Mouse (Mus musculus): Measurements from ENCODE around the gene Tlr3. TPM values are rescaled to one million over a fixed set of nuclear protein-coding genes. Genes with fewer than 3 reads are reported as not detected.

The Tlr3 gene
- total and polyA plus RNA-seq, 2 experiments from 2014 or later, result 1.7 to 2.5 TPM

- H3K4me2 ChIP-seq (ENCODE audit: low read depth, low read length, poor library complexity, severe bottlenecking), result no peak overlapping the region
- no peak for ATAC-seq (ENCODE audit: low FRiP score)
- WGBS, result 59% methylated on average over 6 of the region's 6 CpGs
Measured at GRCm38 (mm10) chr8:45362323-45362722, 48.6 kb downstream of the Tlr3 start.

GRCm38 (mm10) chr8:45359091-45359605 lies 51.7 kb downstream of the Tlr3 start:
- ATAC-seq (ENCODE audit: low FRiP score) (peak; percentile 14; the same call in 1 of the 2 replicates), DNase-seq (ENCODE audit: low spot score) (peak; percentile 32)
- peak; percentile 46 for TF ChIP-seq CTCF (IDR thresholded peaks at IDR 0.05)
- H3K9ac ChIP-seq (replicated peaks; ENCODE audit: low read length, poor library complexity, severe bottlenecking), result peak overlapping the region; percentile 89
- no peaks in the 10 kb centered on the region; the same call in 1 of the 2 replicates for H3K4me1 ChIP-seq (ENCODE audit: insufficient read depth, low read length)
- no peaks in the 10 kb centered on the region for H3K27me3 ChIP-seq (ENCODE audit: insufficient read depth, low read length)
- WGBS, result 77% methylated on average over 6 of the region's 6 CpGs
- no peaks in the 10 kb centered on the region for H3K9me3 ChIP-seq (ENCODE audit: low read length)
- no peaks in the 10 kb centered on the region for H3K36me3 ChIP-seq (ENCODE audit: insufficient read depth, low read length)
- peak overlapping the region; percentile 92; the same call in 1 of the 2 replicates for H3K4me2 ChIP-seq (ENCODE audit: low read depth, low read length, poor library complexity, severe bottlenecking)
- H3K4me3 ChIP-seq (ENCODE audit: low read depth, low read length), result peak overlapping the region; percentile 59; the same call in 1 of the 2 replicates
- peak overlapping the region; percentile 77 for H3K27ac ChIP-seq (ENCODE audit: low read depth, low read length)

More at GRCm38 (mm10) chr8:45362323-45362722, 48.6 kb downstream of the Tlr3 start:
- peak; percentile 73 for TF ChIP-seq CTCF (IDR thresholded peaks at IDR 0.05)
- Histone ChIP-seq H3K36me3 (ENCODE audit: insufficient read depth, low read length) (no peaks in the 10 kb centered on the region), H3K9me3 (ENCODE audit: low read length) (no peaks in the 10 kb centered on the region), H3K4me3 (ENCODE audit: low read depth, low read length) (no peak overlapping the region), H3K9ac (replicated peaks; ENCODE audit: low read length, poor library complexity, severe bottlenecking) (no peak overlapping the region), H3K27me3 (ENCODE audit: insufficient read depth, low read length) (no peaks in the 10 kb centered on the region), H3K4me1 (ENCODE audit: insufficient read depth, low read length) (no peaks in the 10 kb centered on the region; the same call in 1 of the 2 replicates), H3K27ac (ENCODE audit: low read depth, low read length) (no peak overlapping the region)
- DNase-seq (ENCODE audit: low spot score), result peak; percentile 72

GRCm38 (mm10) chr8:45358132-45358918 lies 52.6 kb downstream of the Tlr3 start:
- no peak for TF ChIP-seq CTCF (IDR thresholded peaks at IDR 0.05)
- H3K36me3 ChIP-seq (ENCODE audit: insufficient read depth, low read length), result 0 out of 2 replicates have a peak, but pooled peaks cover 3% of the 10 kb centered on the region
- H3K4me3 ChIP-seq (ENCODE audit: low read depth, low read length), result peak overlapping the region; percentile 59
- ATAC-seq (ENCODE audit: low FRiP score) (peak; percentile 83), DNase-seq (ENCODE audit: low spot score) (peak; percentile 54)
- H3K9ac ChIP-seq (replicated peaks; ENCODE audit: low read length, poor library complexity, severe bottlenecking), result peak overlapping the region; percentile 89
- H3K27me3 ChIP-seq (ENCODE audit: insufficient read depth, low read length), result no peaks in the 10 kb centered on the region
- H3K4me2 ChIP-seq (ENCODE audit: low read depth, low read length, poor library complexity, severe bottlenecking), result peak overlapping the region; percentile 92
- H3K4me1 ChIP-seq (ENCODE audit: insufficient read depth, low read length), result no peaks in the 10 kb centered on the region; the same call in 1 of the 2 replicates
- 2% methylated on average over 49 of the region's 49 CpGs for WGBS
- peak overlapping the region; percentile 77 for H3K27ac ChIP-seq (ENCODE audit: low read depth, low read length)
- no peaks in the 10 kb centered on the region for H3K9me3 ChIP-seq (ENCODE audit: low read length)

- no peaks in the 10 kb centered on the region for H3K27me3 ChIP-seq (ENCODE audit: insufficient read depth, low read length)
- peaks cover 11% of the 10 kb centered on the region; the same call in 1 of the 2 replicates for H3K36me3 ChIP-seq (ENCODE audit: insufficient read depth, low read length)
- no peaks in the 10 kb centered on the region for H3K9me3 ChIP-seq (ENCODE audit: low read length)
- no peak overlapping the region for H3K27ac ChIP-seq (ENCODE audit: low read depth, low read length)
- H3K4me2 ChIP-seq (ENCODE audit: low read depth, low read length, poor library complexity, severe bottlenecking), result no peak overlapping the region
- ATAC-seq (ENCODE audit: low FRiP score) (no peak), DNase-seq (ENCODE audit: low spot score) (no peak)
- no peaks in the 10 kb centered on the region; the same call in 1 of the 2 replicates for H3K4me1 ChIP-seq (ENCODE audit: insufficient read depth, low read length)
- TF ChIP-seq CTCF (IDR thresholded peaks at IDR 0.05), result no peak
- WGBS, result 75% methylated on average over 6 of the region's 6 CpGs
- no peak overlapping the region for H3K4me3 ChIP-seq (ENCODE audit: low read depth, low read length)
- no peak overlapping the region for H3K9ac ChIP-seq (replicated peaks; ENCODE audit: low read length, poor library complexity, severe bottlenecking)
Measured at GRCm38 (mm10) chr8:45355809-45356208, 55.1 kb downstream of the Tlr3 start.

Other genes with a start within 250 kb of the Tlr3 start
- gene F11, start 149.0 kb downstream of the Tlr3 start, total RNA-seq (2014; rRNA removed), result not detected in 2 replicates
- not detected in 2 replicates for gene F11, start 149.0 kb downstream of the Tlr3 start, polyA plus RNA-seq (2015; fragmentation: Nextera tagmentation; extraction: Ambion mirVana)
- under 0.01 TPM in 1 of 2 replicates, not detected in the other for gene Klkb1, start 116.2 kb downstream of the Tlr3 start, total RNA-seq (2014; rRNA removed)
- 0.02 and 0.04 TPM in 2 replicates for gene Klkb1, start 116.2 kb downstream of the Tlr3 start, polyA plus RNA-seq (2015; fragmentation: Nextera tagmentation; extraction: Ambion mirVana)
- not detected in 2 replicates for gene Gm45753, start 102.6 kb downstream of the Tlr3 start, total RNA-seq (2014; rRNA removed)
- not detected in 2 replicates for gene Gm45753, start 102.6 kb downstream of the Tlr3 start, polyA plus RNA-seq (2015; fragmentation: Nextera tagmentation; extraction: Ambion mirVana)
- gene Cyp4v3, start 77.9 kb downstream of the Tlr3 start, total RNA-seq (2014; rRNA removed), result 2.7 and 2.8 TPM in 2 replicates
- 2.4 and 2.8 TPM in 2 replicates for gene Cyp4v3, start 77.9 kb downstream of the Tlr3 start, polyA plus RNA-seq (2015; fragmentation: Nextera tagmentation; extraction: Ambion mirVana)
- 34.7 and 37.3 TPM in 2 replicates for gene Fam149a, start 28.8 kb downstream of the Tlr3 start, total RNA-seq (2014; rRNA removed)
- gene Fam149a, start 28.8 kb downstream of the Tlr3 start, polyA plus RNA-seq (2015; fragmentation: Nextera tagmentation; extraction: Ambion mirVana), result 18.4 and 19.7 TPM in 2 replicates
- 79.5 and 84.9 TPM in 2 replicates for gene Sorbs2, start 96.7 kb upstream of the Tlr3 start, total RNA-seq (2014; rRNA removed)
- 27.7 and 36.1 TPM in 2 replicates for gene Sorbs2, start 96.7 kb upstream of the Tlr3 start, polyA plus RNA-seq (2015; fragmentation: Nextera tagmentation; extraction: Ambion mirVana)

Data from midbrain, postnatal 0 days (tissue).